Mouse (Mus musculus): ENCODE data around the gene Ndufa10.

DNA sequence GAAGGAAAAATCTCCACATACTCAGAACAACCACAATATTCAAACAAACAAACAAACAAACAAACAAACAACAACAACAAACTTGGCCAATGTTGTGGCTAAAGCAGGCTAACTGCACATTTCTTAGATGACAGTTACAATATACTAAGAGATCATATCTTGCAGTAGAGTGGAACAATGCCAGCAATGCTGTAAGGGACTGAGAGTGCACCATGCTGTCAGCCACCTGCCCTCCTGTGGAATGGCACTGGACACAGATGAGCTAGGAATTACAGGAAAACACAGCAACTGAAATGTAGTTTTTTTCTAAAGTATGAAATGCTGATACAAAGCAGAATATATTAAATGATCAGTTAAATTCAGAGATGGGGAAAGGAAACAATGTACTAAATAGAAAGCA lies 15.9 kb downstream of the Ndufa10 start:
- TF ChIP-seq GATA1 (IDR thresholded peaks at IDR 0.05; ENCODE audit: low read length) (no peak), TAL1 (IDR thresholded peaks at IDR 0.05; ENCODE audit: low read length) (no peak)

Data from erythroblast, embryonic 14.5 days (primary cell).